Mouse (Mus musculus) granulocyte monocyte progenitor cell, adult 5-6 weeks (primary cell): Measurements from ENCODE around the gene Lamp1. TPM values are rescaled to one million over a fixed set of nuclear protein-coding genes. Genes with fewer than 3 reads are reported as not detected.

Experiments used
- ATAC-seq: replicated peaks from 2 replicates; pipeline ENCODE4 v1.8.0; 2016; ENCODE audit warnings: mild to moderate bottlenecking, moderate TSS enrichment, inconsistent platforms; ENCODE audit not compliant: poor library complexity, severe bottlenecking
- total RNA-seq, 2 experiments: library from RNA; stranded (forward) in 1 of 2; stranded (reverse) in 1 of 2; fragments of 200-712, 200-1000 nt in 1 of 2; fragments of >200 nt in 1 of 2; fragmentation: Nextera tagmentation in 1 of 2; gene quantifications; 2 replicates each; pipeline ENCODE4 v1.2.3; 2014 to 2017

Gene Lamp1
- total RNA-seq, 2 experiments from 2014 or later, result 269 to 283 TPM

GRCm38 (mm10) chr8:13197493-13197892, 38.5 kb downstream of the Lamp1 start:
- ATAC-seq, result no peak

GRCm38 (mm10) chr8:13199385-13200061, 40.6 kb downstream of the Lamp1 start:
- ATAC-seq, result no peak

GRCm38 (mm10) chr8:13200301-13201012, 41.5 kb downstream of the Lamp1 start, which contains the start of gene Grtp1:
Gene Grtp1, minus strand, starts transcription at chr8:13200620.
- peak; percentile 62 for ATAC-seq

GRCm38 (mm10) chr8:13201013-13201334, 42.0 kb downstream of the Lamp1 start:
- ATAC-seq, result no peak

- no peak for ATAC-seq
Observed at GRCm38 (mm10) chr8:13202041-13202440, 43.1 kb downstream of the Lamp1 start.

- ATAC-seq, result no peak
Observed at GRCm38 (mm10) chr8:13202806-13203205, 43.8 kb downstream of the Lamp1 start.

- no peak for ATAC-seq
Observed at GRCm38 (mm10) chr8:13203472-13203871, 44.5 kb downstream of the Lamp1 start.

GRCm38 (mm10) chr8:13204371-13205140, 45.6 kb downstream of the Lamp1 start:
- ATAC-seq, result peak; percentile 51

- no peak for ATAC-seq
Observed at GRCm38 (mm10) chr8:13205311-13205710, 46.4 kb downstream of the Lamp1 start.

- no peak for ATAC-seq
Observed at GRCm38 (mm10) chr8:13206290-13206689, 47.3 kb downstream of the Lamp1 start.

- ATAC-seq, result 0 out of 2 replicates have a peak, but pooled peaks have one; percentile 10
Observed at GRCm38 (mm10) chr8:13208627-13209355, 49.8 kb downstream of the Lamp1 start.

- ATAC-seq, result no peak
Observed at GRCm38 (mm10) chr8:13209770-13210169, 50.8 kb downstream of the Lamp1 start.

GRCm38 (mm10) chr8:13213479-13214268, 54.7 kb downstream of the Lamp1 start:
- ATAC-seq, result peak; percentile 84

GRCm38 (mm10) chr8:13216386-13216785, 57.4 kb downstream of the Lamp1 start:
- ATAC-seq, result no peak

GRCm38 (mm10) chr8:13217093-13217492, 58.1 kb downstream of the Lamp1 start:
- ATAC-seq, result no peak

GRCm38 (mm10) chr8:13217986-13218385, 59.0 kb downstream of the Lamp1 start:
- no peak for ATAC-seq

- no peak for ATAC-seq
Observed at GRCm38 (mm10) chr8:13218441-13218840, 59.5 kb downstream of the Lamp1 start.

- ATAC-seq, result no peak
Observed at GRCm38 (mm10) chr8:13224426-13224825, 65.5 kb downstream of the Lamp1 start.
